Comparison of ENCODE assay signal across 24 mouse cellular contexts in the genomic region with DNA sequence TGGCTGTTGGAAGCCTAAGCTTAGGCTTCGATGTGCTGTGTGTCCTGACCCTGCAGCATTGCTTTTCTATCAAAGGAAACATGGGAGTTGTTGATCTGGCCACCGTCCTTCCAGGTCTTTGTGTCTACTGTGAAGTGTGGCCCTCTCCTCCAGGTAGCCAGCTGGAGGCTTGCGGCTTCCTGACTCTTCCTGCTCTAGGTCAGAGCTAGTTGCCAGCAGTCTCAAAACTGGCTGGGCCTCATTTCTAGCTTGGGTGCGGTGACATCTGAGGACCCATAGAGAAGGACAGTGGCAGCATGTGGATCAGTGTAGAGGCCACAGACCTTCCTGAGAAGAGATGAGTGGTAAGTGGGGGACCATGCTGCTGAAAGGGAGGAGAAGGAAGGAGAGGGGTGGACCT.
DNase-seq lines count a peak whose midpoint lies in the region; ATAC-seq and TF ChIP-seq lines count a peak whose summit lies in the region.
"Had no signal": no experiment of that assay in that cellular context is flagged by ENCODE, and none has a peak within 500 bp of the region (broad histone marks: within the 10 kb centered on the region; RNA-seq: fewer than 3 reads in every experiment).

No protein-coding gene starts in this region.

- no peak overlapping the region for H3K4me3 ChIP-seq in heart, embryonic 16.5 days (ENCODE audit: low read length)
- no peak overlapping the region for H3K4me3 ChIP-seq in heart, embryonic 11.5 days (ENCODE audit: low read depth, low read length)
- no peak overlapping the region for H3K4me3 ChIP-seq in midbrain, embryonic 13.5 days (replicated peaks)
- no peak overlapping the region for H3K4me3 ChIP-seq in midbrain, postnatal 0 days (ENCODE audit: low read depth, low read length)
- H3K4me3 ChIP-seq: heart, adult 2 months; heart, embryonic 13.5 days; hindbrain, embryonic 10.5 days; limb, embryonic 13.5 days; lung, embryonic 15.5 days; midbrain, embryonic 12.5 days; myocyte had no signal

- no peaks in the 10 kb centered on the region for H3K36me3 ChIP-seq in heart, embryonic 16.5 days (ENCODE audit: control insufficient read depth, insufficient read depth)
- H3K36me3 ChIP-seq in heart, embryonic 11.5 days (ENCODE audit: control insufficient read depth, insufficient read depth, low read length): no peaks in the 10 kb centered on the region
- no peaks in the 10 kb centered on the region for H3K36me3 ChIP-seq in midbrain, embryonic 13.5 days
- no peaks in the 10 kb centered on the region for H3K36me3 ChIP-seq in midbrain, postnatal 0 days (ENCODE audit: insufficient read depth, low read length)
- H3K36me3 ChIP-seq: heart, embryonic 13.5 days; hindbrain, embryonic 10.5 days; limb, embryonic 13.5 days; lung, embryonic 15.5 days; midbrain, embryonic 12.5 days had no signal

- H3K27ac ChIP-seq in heart, embryonic 16.5 days (ENCODE audit: low read length): peak overlapping the region; percentile 51
- H3K27ac ChIP-seq in heart, embryonic 11.5 days (ENCODE audit: low read depth, low read length): no peak overlapping the region
- H3K27ac ChIP-seq in midbrain, embryonic 13.5 days: peak overlapping the region; percentile 48
- H3K27ac ChIP-seq in midbrain, postnatal 0 days (ENCODE audit: low read depth, low read length): no peak overlapping the region
- H3K27ac ChIP-seq: heart, adult 2 months; heart, embryonic 13.5 days; hindbrain, embryonic 10.5 days; limb, embryonic 13.5 days; lung, embryonic 15.5 days had no signal

- ATAC-seq in heart, embryonic 16.5 days (replicated peaks; ENCODE audit: extremely low read depth, insufficient read depth, low FRiP score): no peak
- ATAC-seq in heart, embryonic 11.5 days (replicated peaks; ENCODE audit: insufficient number of reproducible peaks, low FRiP score, low TSS enrichment): no peak
- no peak for ATAC-seq in midbrain, embryonic 13.5 days
- ATAC-seq in midbrain, postnatal 0 days (ENCODE audit: low FRiP score): no peak
- ATAC-seq: forebrain, postnatal 0 days; intestine, postnatal 0 days; Patski had no signal

- TF ChIP-seq CTCF in midbrain, postnatal 0 days (IDR thresholded peaks at IDR 0.05): no peak

- H3K9me3 ChIP-seq in heart, embryonic 16.5 days (replicated peaks; ENCODE audit: control insufficient read depth, low read length): no peaks in the 10 kb centered on the region
- H3K9me3 ChIP-seq in heart, embryonic 11.5 days (replicated peaks; ENCODE audit: control insufficient read depth, low read length): no peaks in the 10 kb centered on the region
- no peaks in the 10 kb centered on the region for H3K9me3 ChIP-seq in midbrain, embryonic 13.5 days
- no peaks in the 10 kb centered on the region for H3K9me3 ChIP-seq in midbrain, postnatal 0 days (ENCODE audit: low read length)
- H3K9me3 ChIP-seq: heart, embryonic 13.5 days; hindbrain, embryonic 10.5 days; limb, embryonic 13.5 days; lung, embryonic 15.5 days; midbrain, embryonic 12.5 days had no signal

- WGBS in heart, embryonic 16.5 days: 94% methylated on average over 4 of the region's 4 CpGs
- WGBS in heart, embryonic 11.5 days (ENCODE audit: insufficient replicate concordance): 84% methylated on average over 4 of the region's 4 CpGs
- 95% methylated on average over 4 of the region's 4 CpGs for WGBS in midbrain, embryonic 13.5 days
- WGBS in midbrain, postnatal 0 days: 95% methylated on average over 4 of the region's 4 CpGs

- DNase-seq in midbrain, postnatal 0 days (ENCODE audit: low spot score): no peak
- DNase-seq in thymus, postnatal 14 days: peak; percentile 52
- DNase-seq in thymus, adult 18-20 months: no peak
- no peak for DNase-seq in testis, postnatal 10 days (ENCODE audit: low spot score)
- DNase-seq: adrenal gland, postnatal 10 days; cerebellum, adult 9-10 months; cerebellum, postnatal 36 days; forebrain, postnatal 0 days; heart, adult 2 months; heart, postnatal 14 days; kidney, adult 9 months; kidney, postnatal 14 days had no signal

- H3K4me2 ChIP-seq in heart, embryonic 16.5 days (ENCODE audit: low read depth, low read length): no peak overlapping the region
- H3K4me2 ChIP-seq in heart, embryonic 11.5 days: no peak overlapping the region
- H3K4me2 ChIP-seq in midbrain, embryonic 13.5 days (replicated peaks): no peak overlapping the region
- H3K4me2 ChIP-seq in midbrain, postnatal 0 days (ENCODE audit: low read depth, low read length, poor library complexity, severe bottlenecking): no peak overlapping the region
- H3K4me2 ChIP-seq: heart, embryonic 13.5 days; limb, embryonic 13.5 days; liver, embryonic 11.5 days; lung, embryonic 15.5 days; midbrain, embryonic 12.5 days had no signal

- H3K27me3 ChIP-seq in heart, embryonic 16.5 days (ENCODE audit: control insufficient read depth, insufficient read depth, low read length): no peaks in the 10 kb centered on the region
- no peaks in the 10 kb centered on the region for H3K27me3 ChIP-seq in heart, embryonic 11.5 days (ENCODE audit: control insufficient read depth, insufficient read depth, low read length)
- H3K27me3 ChIP-seq in midbrain, embryonic 13.5 days: no peaks in the 10 kb centered on the region
- no peaks in the 10 kb centered on the region for H3K27me3 ChIP-seq in midbrain, postnatal 0 days (ENCODE audit: insufficient read depth, low read length)
- H3K27me3 ChIP-seq: lung, embryonic 15.5 days; midbrain, embryonic 12.5 days; Patski had no signal

- H3K9ac ChIP-seq in heart, embryonic 16.5 days (ENCODE audit: low read length): no peak overlapping the region
- no peak overlapping the region for H3K9ac ChIP-seq in heart, embryonic 11.5 days (ENCODE audit: low read depth, low read length)
- H3K9ac ChIP-seq in midbrain, embryonic 13.5 days (replicated peaks): no peak overlapping the region; the same call in 1 of the 2 replicates
- H3K9ac ChIP-seq in midbrain, postnatal 0 days (replicated peaks; ENCODE audit: low read length, poor library complexity, severe bottlenecking): no peak overlapping the region
- H3K9ac ChIP-seq: forebrain, postnatal 0 days; heart, embryonic 13.5 days; limb, embryonic 13.5 days; lung, embryonic 15.5 days; midbrain, embryonic 12.5 days had no signal

- no peaks in the 10 kb centered on the region for H3K4me1 ChIP-seq in heart, embryonic 16.5 days (ENCODE audit: control insufficient read depth, insufficient read depth, low read length)
- no peaks in the 10 kb centered on the region for H3K4me1 ChIP-seq in heart, embryonic 11.5 days (ENCODE audit: control insufficient read depth, insufficient read depth, low read length)
- peaks cover 53% of the 10 kb centered on the region for H3K4me1 ChIP-seq in midbrain, embryonic 13.5 days (replicated peaks)
- peaks cover 9% of the 10 kb centered on the region; the same call in 1 of the 2 replicates for H3K4me1 ChIP-seq in midbrain, postnatal 0 days (ENCODE audit: insufficient read depth, low read length)
- H3K4me1 ChIP-seq: heart, embryonic 13.5 days; lung, embryonic 15.5 days had no signal

Comparison
In these comparisons a context has a peak if more than half of its experiments do, and no peak if none do; other contexts are left out.
1. H3K27ac ChIP-seq: peak in heart, embryonic 16.5 days (single experiment) and midbrain, embryonic 13.5 days (single experiment); none in heart, embryonic 11.5 days (single experiment) and midbrain, postnatal 0 days (single experiment).